Mouse (Mus musculus) hindbrain, postnatal 0 days (tissue): ENCODE measurements at regions not wholly inside any gene's neighbourhood (a gene's known extent, or its start where the extent isn't known, plus 50 kb on each side); places are given as distances from the start of the nearest gene placed in this dataset.
A peak's percentile ranks its signal among the peaks of the same experiment; 100 is the strongest.

ENCODE experiments used
- ATAC-seq: fragments of 200-750 bp; cut with Nextera tagmentation; 2 replicates; pipeline ENCODE4 v1.8.0; 2017; ENCODE audit warnings: mild to moderate bottlenecking, moderate TSS enrichment, moderate library complexity
- DNase-seq: peaks from one replicate; pipeline ENCODE4 v3.0.0-alpha.2; 2015; ENCODE audit warnings: low spot score
- H3K27ac ChIP-seq: fragments of 300-500 bp; sonication (generic); 2 replicates; pipeline ENCODE4 v1.5.1; 2014; ENCODE audit warnings: mild to moderate bottlenecking
- H3K27me3 ChIP-seq: fragments of 300-500 bp; sonication (generic); 2 replicates; pipeline ENCODE4 v1.6.1; 2014; ENCODE audit warnings: low read length, mixed read lengths; ENCODE audit not compliant: insufficient read depth
- H3K36me3 ChIP-seq: fragments of 300-500 bp; sonication (generic); 2 replicates; pipeline ENCODE4 v1.6.1; 2014; ENCODE audit warnings: low read length, mixed read lengths; ENCODE audit not compliant: insufficient read depth
- H3K4me1 ChIP-seq: fragments of 300-500 bp; sonication (generic); 2 replicates; pipeline ENCODE4 v1.6.1; 2014; ENCODE audit warnings: antibody characterized with exemption, low read length, mixed read lengths; ENCODE audit not compliant: insufficient read depth
- H3K4me2 ChIP-seq: fragments of 300-500 bp; sonication (generic); 2 replicates; pipeline ENCODE4 v1.6.1; 2014; ENCODE audit warnings: low read depth, mild to moderate bottlenecking, low read length, moderate library complexity, mixed read lengths
- H3K4me3 ChIP-seq: fragments of 300-500 bp; sonication (generic); 2 replicates; pipeline ENCODE4 v1.5.1; 2014; ENCODE audit warnings: low read length
- H3K9ac ChIP-seq: fragments of 300-500 bp; sonication (generic); replicated peaks from 2 replicates; pipeline ENCODE4 v1.6.1; 2014; ENCODE audit warnings: mild to moderate bottlenecking, low read length, moderate library complexity, mixed read lengths
- H3K9me3 ChIP-seq: fragments of 300-500 bp; sonication (generic); 2 replicates; pipeline ENCODE4 v1.6.1; 2016; ENCODE audit warnings: low read length, mixed read lengths
- CTCF ChIP-seq: IDR thresholded peaks from 2 replicates; pipeline ENCODE4 v1.5.1; 2016; ENCODE audit warnings: antibody characterized with exemption, control low read depth, low read depth
- WGBS: fragments of 180-500 bp; shearing (Covaris S2); extraction: QIAGEN DNeasy Blood & Tissue Kit; methylation state at CpG from one replicate; pipeline ENCODE4 v1.1.7; 2014; 5-methylcytosine and 5-hydroxymethylcytosine counted together

GRCm38 (mm10) chr1:122357015-122357414, 789.2 kb upstream of the Ddx18 start:
- Histone ChIP-seq H3K9ac (no peak overlapping the region), H3K27ac (no peak overlapping the region), H3K4me3 (no peak overlapping the region), H3K4me1 (no peaks in the 10 kb centered on the region), H3K36me3 (no peaks in the 10 kb centered on the region), H3K9me3 (no peaks in the 10 kb centered on the region), H3K27me3 (no peaks in the 10 kb centered on the region), H3K4me2 (no peak overlapping the region)
- DNase-seq (peak; percentile 98), ATAC-seq (peak; percentile 90)
- 93% methylated on average over 16 of the region's 16 CpGs for WGBS
- TF ChIP-seq CTCF = no peak

- no peak for ATAC-seq
- peak; percentile 56 for DNase-seq
- TF ChIP-seq CTCF = peak; percentile 55
These were observed 783.7 kb upstream of the Ddx18 start for GRCm38 (mm10) chr1:122351530-122351929.

DNA sequence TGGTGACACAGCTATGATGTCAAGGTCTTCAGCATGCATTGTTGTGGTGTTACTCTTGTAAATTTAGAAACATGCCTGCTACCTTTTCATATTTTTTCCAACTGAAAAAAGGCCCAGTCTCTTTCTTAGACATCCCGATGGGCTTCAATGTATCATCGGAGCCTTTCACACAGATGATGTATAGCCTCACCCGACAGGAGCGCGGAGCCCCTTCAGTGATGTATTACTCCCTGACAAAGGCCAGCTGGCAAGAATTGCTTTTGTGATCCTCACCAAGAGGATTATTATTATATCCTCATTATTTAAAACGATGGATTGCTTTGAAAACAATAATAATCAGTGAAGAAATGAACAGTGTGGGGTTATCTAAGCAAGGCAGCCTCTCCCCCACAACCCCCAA, 765.5 kb upstream of the Ddx18 start:
- ATAC-seq (no peak), DNase-seq (peak; percentile 25)
- Histone ChIP-seq H3K27ac (no peak overlapping the region), H3K27me3 (no peaks in the 10 kb centered on the region), H3K4me2 (no peak overlapping the region), H3K36me3 (no peaks in the 10 kb centered on the region), H3K4me3 (no peak overlapping the region), H3K4me1 (no peaks in the 10 kb centered on the region), H3K9ac (no peak overlapping the region), H3K9me3 (no peaks in the 10 kb centered on the region)
- WGBS = 56% methylated on average over 6 of the region's 6 CpGs
- TF ChIP-seq CTCF = no peak

More at GRCm38 (mm10) chr1:122351530-122351929, 783.7 kb upstream of the Ddx18 start:
- no peaks in the 10 kb centered on the region for H3K9me3 ChIP-seq
- no peak overlapping the region for H3K4me3 ChIP-seq
- no peak overlapping the region for H3K27ac ChIP-seq
- no peaks in the 10 kb centered on the region for H3K36me3 ChIP-seq
- H3K27me3 ChIP-seq = no peaks in the 10 kb centered on the region
- H3K4me1 ChIP-seq = no peaks in the 10 kb centered on the region
- no peak overlapping the region for H3K9ac ChIP-seq
- H3K4me2 ChIP-seq = no peak overlapping the region

GRCm38 (mm10) chr1:122328276-122328675, 760.5 kb upstream of the Ddx18 start:
- WGBS = 48% methylated on average over 1 of the region's 1 CpGs
- H3K9me3 ChIP-seq = no peaks in the 10 kb centered on the region
- H3K4me2 ChIP-seq = no peak overlapping the region
- no peaks in the 10 kb centered on the region for H3K4me1 ChIP-seq
- no peak overlapping the region for H3K4me3 ChIP-seq
- ATAC-seq = no peak
- H3K9ac ChIP-seq = no peak overlapping the region
- no peak for TF ChIP-seq CTCF
- no peak overlapping the region for H3K27ac ChIP-seq
- no peaks in the 10 kb centered on the region for H3K36me3 ChIP-seq
- H3K27me3 ChIP-seq = no peaks in the 10 kb centered on the region
- DNase-seq = no peak
